Mouse (Mus musculus) 3T3-L1 (cell line): Measurements from ENCODE around the gene Vps13d.

ENCODE experiments used
- DNase-seq: peaks from one replicate; pipeline ENCODE4 v3.0.0-alpha.2; 2015; ENCODE audit warnings: low read depth, low spot score

The Vps13d gene

DNA sequence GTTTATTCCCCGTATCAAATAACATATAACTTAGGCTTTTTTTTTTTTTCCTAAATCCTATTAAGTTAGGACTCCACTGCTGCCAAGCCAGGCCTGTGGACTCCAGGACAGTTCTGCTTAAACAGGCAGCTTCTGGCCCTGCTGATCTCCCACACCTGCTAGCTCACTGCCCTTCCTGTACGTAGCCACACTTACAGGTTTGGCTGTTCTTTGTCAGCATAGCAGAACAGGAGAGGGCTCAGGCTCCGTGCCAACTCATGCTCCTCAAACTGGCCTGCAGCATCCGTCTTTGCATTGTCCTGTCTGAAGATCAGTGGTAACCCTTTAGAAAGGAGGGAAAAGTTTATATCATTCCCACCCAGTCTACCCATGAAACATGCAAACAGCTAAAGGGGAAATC, 108.3 kb downstream of the Vps13d start:
- DNase-seq = no peak

DNA sequence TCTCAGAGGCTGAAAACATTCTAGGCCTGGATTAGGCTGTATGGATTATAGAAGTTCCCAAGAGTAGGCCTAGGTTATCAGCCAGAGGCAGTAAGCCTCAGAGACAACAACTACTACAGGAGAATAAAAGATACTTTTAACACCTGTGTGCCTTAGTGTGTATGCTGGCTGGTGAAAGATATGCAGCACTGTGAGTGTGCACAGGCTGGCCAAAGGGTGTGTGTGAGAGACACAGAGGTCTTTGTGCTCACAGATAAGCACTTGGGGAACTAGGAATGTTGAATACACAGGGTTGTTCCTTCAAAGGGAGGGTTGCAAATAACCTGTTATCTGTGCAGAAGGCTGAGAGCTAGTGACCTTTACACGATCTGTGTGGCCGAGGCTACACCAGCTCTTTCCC, 115.5 kb downstream of the Vps13d start:
- DNase-seq = no peak

DNA sequence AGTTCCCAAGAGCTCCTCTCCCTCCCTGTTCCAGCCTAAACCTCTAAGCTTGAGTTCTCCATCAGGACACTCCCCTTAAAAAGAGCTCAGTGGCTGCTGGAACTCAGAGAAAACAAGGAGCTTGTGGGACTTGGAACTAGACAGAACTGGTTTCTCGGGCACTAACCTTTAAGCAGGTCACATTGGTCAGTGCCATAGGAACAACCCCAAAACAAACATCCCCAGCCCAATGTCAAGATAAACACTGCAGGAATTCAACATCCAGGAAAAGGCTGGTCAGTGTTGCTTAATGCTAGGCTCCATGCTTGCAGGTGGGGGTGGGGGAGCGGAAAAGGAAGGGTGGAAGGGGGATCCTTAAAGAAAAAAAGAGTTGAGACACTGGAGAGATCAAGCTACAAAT, 120.5 kb downstream of the Vps13d start:
- no peak for DNase-seq

DNA sequence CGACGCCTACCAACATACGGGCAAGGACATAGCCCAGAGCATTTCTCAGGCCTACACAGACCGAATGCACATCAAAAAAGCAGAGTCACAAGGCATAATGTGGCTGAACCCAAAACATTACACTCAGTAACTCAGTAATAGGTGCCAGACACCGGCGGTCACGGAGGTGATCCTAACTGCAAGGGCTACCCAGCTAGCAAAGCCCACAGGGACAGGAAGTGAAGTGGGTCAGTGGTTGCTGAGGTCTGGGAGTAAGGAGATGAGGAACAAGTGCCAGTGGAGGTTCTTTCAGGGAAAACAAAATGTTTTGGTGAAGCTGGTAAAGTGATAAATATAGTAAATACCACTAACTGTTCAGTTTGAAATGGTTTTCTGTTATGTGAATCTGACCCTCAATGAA, 121.1 kb downstream of the Vps13d start:
- no peak for DNase-seq

DNA sequence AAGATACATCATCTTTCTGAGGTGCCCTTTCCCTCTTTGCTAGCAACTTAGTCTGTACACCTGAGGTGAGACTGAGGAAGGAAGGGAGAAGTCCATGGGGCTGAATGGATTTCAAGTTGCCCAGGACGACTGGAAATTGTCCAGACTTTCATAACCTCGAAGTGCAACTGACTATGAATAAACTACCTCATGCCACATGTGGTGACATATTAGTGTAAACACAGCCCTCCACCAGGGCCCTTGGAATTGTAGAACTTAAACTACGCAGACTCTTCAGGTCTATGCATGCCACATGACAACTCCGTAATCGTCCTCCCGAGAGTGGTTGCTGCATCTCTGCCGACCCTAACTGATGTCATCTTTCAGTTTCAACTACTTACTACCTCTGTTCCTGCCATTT, 122.9 kb downstream of the Vps13d start:
- DNase-seq = no peak

DNA sequence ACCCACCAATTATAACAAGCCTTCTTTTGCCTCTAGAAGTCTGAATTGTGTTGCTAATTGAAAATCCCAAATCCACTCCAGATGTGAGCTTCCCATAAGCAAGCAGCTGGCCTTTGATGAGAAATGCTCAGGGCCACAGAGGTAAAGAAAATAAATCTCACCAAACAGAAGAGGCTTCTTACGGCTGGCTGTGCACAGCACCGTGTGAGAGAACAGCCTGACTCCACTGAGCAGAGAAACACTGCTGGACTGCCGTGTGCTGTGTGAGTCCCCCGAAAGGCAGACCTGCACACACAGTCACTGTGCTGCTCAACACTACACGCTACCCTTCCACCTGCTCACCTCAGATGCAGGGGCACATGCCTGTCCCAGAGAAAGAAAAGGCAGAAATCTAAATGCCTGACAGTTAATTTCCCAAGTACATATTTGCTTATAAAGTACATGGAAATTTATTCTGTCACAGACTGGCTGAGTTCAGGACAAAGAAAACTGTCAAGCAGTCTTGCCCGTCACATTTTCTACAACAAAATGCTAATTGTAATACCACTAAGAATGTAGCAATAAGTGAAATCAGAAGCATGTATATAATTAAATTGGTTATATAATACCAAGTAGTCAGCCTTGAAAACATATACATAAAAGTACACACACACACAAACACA, 127.7 kb downstream of the Vps13d start:
- no peak for DNase-seq

DNA sequence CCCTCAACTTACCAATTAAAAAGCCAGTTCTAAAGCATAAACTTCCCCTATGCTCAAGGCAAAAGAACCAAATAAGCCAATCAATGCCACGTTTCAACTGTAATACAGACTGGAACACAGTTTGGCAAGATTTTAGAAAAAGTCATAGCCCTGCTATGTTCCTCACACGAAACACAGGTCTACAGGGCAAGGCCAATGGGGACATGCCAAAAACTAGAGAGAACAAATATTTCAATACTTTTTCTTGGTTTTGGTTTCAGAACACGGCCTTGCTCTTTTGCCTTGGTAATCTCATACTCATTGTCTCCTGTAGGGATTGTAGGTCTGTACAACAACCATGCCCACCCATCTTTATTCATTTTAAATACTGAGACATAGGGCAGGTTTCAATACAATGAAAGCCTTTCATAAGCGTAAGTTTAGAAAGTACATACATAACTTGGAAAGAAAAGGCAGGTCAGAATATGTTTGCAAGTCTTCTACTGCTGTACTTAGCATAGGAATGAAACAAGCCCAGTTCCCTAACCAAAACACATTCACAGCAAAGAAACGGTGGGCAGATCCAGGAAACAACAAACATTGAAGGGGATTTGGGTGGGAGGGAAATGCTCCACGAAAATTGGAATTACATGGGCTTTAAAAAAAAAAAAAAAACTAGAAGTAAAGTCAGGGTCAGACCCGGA, 128.3 kb downstream of the Vps13d start:
- no peak for DNase-seq

DNA sequence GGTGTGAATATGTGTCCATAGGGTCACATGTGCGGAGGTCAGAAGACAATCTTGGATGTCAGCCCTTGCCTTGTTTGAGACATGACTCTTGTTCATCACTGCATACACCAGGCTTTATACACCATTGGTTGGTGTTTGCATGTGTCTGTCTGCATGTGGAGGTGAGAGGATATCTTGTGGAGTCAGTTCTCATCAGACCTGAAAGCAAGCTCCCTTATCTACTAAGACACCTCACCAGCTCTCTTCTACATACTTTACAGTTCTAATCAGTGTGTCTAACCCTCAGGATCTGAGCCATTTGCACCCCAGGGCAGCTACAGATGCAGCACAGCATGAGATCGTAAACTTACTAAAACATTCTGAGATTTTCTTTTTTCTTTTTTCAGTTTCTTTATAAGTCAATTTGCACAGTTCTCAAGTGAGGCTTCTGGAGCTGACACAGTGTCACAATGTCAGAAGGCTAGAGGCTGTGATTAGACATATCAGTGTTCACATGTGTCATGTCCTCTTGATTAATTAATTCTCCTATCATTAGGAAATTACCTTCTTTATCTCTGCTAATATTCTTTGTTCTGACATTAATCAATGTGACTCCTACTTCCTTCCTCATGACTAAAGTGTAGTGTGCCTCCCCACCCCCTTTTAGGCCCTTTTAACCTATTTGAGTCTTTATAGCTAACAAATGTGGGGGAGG, 135.9 kb downstream of the Vps13d start:
- no peak for DNase-seq

DNA sequence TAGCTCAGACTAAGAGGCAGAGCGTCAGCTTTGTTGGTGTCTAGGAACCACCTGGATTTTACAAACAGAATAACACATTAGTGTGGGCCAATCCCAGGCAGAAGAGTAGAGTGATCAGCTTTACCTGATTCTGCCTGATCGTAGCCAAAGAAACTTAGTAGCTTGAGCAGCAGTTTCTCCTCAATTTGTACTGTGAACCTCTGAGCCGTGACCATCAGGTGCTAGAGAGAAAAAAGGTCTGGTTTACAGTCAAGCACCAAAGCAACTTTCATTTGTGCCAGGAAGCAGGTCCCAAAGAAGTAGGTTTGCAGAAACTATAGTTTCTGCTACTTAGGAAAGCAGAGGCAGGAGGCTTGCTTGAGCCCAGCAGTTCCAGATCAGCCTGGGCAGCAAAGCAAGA, 138.5 kb downstream of the Vps13d start:
- DNase-seq = no peak

DNA sequence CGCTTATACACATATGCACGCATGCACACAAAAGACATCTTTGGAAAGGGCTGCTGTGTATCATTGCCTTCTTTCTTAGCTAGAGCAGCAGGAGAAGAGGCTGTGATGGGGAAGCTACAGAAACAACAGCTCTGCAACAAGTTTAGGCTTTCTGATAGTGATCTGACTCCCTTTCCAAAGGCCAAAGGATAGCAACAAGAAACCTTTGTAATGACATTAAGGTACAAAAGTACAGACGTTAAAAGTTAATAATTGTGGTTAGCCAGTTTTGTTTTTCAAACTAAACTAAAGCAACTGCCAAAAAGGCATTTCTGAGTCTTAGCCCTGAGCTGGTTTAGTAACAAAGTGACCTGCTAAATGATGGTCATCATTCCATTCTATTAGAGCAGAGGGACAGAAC, 139.0 kb downstream of the Vps13d start:
- DNase-seq = no peak

DNA sequence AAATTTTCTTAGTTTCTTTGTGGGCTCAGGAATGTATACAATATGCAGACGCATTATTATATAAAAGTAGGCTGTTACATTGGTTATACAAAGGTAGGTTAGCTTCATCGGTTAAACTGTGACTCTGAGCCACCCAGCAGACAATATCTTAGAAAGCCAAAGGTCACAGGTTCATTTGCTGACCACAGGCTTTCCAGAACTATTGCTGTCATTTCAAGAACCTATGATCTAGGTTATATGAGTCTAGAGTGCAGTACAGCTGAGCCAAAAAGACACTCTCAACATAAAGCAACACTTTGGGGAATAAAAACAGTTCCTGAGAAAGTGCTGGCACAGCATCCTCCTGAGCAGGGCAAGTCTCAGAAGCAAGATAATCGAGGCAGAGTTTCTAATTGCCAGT, 140.4 kb downstream of the Vps13d start:
- DNase-seq = no peak

DNA sequence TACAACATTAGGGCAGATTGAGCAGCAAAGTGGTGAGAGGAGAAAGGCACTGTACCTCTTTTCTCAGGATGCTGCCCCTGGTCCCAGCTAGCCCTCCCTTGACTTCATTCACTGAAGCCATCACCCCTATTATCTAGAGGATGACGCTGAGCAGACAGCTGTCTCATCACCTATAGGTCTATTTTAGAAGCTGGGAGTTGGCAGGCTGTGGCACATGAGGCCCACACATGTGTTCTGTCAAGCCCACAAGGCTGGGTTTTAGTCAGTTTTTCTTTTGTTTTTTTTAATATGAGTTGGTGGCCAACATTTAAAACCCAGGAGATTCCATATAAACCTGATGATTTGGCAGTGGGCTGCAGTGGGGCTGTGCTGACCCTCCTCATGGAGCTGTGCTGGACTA, 142.1 kb downstream of the Vps13d start:
- no peak for DNase-seq

DNA sequence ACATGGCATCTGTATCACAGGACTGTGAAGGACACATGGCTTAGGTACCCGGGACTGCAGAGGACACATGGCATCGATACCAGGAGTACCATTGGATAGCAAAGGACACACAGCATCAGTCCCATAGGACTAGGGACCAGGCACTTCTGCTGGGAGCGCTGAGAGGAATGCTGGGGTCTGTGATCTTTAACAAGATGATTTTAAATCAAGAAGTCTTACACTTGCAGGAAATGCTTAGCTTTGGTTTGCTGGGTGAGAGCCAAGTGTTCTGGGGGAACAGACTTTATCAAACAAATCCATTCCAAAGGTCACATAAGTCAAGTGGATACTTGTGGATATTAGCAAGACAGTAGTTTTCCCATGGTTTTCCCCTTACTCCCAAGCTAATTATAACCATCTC, 142.5 kb downstream of the Vps13d start:
- no peak for DNase-seq

DNA sequence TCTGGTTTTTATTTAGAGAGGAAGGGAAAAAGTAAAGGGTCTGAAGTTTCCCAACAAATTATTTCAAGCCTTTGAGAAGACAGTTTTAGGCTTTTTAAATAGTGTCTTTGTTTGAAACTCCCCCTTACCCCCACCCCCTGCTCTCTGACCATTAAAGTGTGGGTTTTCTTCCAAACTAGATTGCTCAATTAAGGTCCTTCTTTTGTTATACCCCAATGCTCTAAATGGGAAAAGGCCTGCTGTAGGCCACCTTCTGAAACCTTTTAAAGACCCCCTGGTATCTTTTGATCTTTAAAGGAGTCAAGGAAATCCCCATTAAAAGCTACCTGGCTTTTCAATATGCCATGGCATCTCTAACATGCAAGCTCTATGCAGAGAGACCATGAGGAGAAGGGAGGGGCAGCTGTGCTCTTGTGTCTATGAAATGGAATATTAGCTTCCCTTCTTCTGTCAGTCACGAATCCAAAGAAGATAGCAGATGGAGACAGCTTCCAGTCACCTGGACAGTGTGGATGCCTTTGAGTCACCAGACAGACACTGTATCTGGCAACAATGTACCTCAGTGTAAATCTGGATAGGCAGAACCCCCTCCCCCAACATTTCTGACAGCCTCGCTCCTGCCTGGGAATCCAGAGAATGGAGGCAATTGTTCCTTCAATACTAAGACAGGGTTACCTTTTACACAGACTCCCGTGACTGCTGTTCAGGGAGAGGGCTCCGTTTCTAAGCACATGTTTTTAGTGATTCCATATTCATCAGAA, 143.4 kb downstream of the Vps13d start:
- DNase-seq = no peak

DNA sequence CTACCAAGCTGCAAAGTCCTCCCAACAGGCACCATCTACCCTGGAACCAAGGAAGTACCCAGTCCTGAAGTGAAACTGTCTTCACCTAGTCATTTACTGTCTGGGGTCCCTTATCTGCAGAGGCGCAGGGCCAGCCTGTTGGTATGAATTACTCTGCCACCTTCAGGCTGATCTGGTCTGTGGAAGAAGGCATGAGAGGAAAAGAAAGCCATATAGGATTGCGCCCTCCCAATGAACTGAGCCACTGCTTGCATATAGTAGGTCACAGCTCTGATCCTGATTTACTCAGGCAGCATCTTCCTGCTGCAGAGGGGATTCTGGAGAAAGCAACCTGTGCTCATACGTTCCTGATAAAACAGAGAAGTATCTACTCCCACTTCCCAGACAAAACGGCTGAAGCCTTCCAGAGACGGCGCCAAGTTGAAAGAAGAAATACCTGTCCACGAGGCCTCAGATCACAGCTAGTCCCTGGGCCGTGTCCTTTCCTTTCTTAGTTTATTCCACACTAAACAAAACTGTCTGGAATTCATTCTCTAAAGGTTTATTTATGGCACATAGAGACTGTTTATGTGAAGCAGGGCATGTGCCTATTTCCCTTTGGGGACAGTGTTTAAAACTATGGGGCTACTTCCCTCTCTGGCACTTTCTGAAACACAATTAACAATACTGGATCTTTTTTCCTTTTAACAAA, 144.1 kb downstream of the Vps13d start:
- no peak for DNase-seq

DNA sequence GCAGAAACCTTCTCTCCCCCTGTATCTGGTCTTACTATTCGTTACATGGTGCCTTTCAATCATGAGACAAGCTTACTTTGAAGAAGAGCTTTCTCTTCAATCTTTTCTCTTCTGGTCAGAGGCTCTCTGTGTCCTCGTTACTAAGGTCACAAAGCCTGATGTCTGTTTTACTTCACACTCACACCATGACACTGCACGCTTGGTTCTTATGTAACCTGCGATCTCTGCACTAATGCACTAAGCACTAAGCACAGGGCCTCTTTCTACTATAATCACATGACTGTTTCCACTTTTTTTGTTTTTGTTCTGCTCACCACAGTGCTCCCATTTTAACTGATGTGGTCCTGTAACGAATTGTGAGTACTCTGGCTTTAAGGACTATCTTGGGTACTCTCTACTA, 146.8 kb downstream of the Vps13d start:
- no peak for DNase-seq

DNA sequence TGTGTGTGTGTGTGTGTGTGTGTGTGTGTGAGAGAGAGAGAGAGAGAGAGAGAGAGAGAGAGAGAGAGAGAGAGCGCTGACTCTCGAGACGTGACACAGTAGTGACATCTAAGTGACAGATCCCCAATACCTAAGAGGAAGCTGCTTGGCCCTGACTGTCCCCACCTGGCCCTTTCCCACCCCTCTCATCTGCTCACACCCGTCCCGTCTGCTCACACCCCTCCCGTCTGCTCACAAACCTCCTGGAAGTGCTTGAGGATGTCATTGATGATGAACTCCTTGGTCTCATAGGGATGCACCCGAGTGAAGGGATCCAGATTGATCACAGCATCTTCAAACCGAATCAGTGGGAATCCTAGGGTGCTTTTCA, 148.8 kb downstream of the Vps13d start:
- no peak for DNase-seq

DNA sequence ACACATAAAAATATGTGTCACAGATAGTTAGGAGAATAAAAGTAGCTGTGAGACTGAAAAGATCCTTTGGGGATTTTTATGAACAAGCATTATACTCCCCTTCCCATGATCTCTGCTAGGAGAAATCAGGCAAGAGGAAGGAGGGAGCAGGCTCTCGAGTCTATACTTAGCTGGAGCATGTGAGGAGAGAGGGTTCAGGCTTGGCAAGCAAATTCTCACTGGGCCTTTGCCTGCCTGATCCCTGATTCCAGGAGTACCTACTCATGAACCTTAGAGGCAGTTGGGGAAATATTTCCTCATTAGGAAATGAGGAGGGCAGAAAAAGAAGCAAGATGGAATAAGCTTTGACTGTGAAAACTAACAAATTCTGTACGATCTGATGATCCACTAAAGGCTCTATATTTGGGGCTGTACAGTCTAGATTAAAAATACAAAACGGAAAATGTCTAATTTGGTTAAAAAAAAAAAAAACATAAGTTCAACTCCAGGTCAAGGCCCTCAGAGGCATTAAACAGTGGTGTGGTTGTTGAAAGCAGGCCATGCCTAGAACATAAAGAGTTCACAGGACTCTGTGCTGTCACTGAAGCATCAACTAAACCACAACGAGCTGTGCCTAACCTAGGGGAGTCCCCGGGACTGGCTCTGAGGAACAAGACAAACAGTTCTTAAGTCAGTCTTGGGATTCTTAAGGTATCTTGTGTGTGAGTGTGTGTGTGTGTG, 149.3 kb downstream of the Vps13d start:
- DNase-seq = no peak

DNA sequence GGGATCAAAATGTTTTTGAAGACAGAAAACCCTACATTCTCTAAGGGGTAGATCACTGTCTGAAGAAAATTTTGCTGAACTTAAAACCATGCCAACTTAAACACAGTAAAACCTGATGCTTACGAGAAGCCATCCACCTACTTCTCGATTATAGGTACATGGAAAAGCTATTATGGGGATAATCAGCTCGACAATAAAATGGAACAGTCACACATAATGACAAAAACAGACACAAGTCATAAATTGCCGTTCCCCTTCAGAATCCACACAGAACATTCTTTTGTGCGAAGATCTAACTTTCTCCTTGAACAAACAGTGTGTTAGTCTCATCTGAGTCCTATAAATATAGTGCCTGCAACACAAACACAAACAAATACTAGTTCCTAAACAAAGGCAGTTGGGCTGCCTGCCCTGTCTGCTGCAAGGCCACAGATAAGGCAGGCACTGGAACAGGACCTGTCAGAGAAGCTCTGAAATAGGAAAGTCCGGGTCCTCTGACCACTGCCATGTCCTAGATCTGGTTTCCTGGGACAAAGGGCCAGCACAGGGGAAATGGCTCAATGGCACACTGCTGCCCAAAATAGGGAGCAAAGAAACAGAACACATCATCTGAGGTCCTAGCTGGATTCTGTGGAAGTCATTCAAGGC, 153.5 kb downstream of the Vps13d start:
- no peak for DNase-seq

DNA sequence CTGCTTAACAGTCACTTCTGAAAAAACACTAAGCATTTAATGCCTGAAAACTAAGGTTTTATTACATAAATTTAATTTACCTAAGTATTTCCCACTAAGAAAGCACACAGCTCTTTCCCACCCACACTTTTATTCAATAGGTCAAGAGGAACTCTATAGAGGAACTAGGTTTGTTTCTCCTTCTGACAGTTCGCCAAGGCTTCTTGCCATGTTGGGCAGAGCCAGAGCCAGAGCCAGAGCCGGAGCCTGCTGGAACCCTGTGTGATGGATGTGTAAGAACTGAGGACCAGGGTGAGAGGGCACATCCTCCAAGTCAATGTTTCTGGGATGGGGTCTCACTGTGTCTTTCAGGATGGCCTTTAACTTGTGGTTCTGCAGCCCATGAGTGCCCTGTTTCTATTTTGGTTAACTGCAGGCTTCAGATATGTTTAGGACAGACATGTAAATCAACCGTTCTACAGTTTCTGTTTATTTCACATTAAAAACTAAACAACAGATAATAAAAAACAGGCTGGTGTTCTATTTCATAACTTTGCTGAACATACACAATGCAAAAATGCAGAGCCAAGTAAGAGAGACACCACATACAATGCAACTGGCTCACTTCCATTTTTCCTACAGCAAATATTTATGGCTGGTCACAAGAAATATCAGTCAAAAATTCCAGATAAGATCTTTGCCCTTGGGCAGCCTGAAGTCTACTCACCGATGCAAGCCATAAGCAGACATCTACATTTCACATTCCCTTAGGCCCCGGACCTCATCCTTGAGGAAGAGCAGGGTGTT, 157.0 kb downstream of the Vps13d start:
- DNase-seq = peak; percentile 46
